In genomic region chr6:145044916-145045574, GRCm38 (mm10) we compare ENCODE assay signal across 13 mouse cellular contexts. TPM values are rescaled to one million over a fixed set of nuclear protein-coding genes. Genes with fewer than 3 reads are reported as not detected.
DNase-seq lines count a peak whose midpoint lies in the region; ATAC-seq lines count a peak whose summit lies in the region.
"Had no signal": no experiment of that assay in that cellular context is flagged by ENCODE, and none has a peak within 500 bp of the region (broad histone marks: within the 10 kb centered on the region; RNA-seq: fewer than 3 reads in every experiment).

No protein-coding gene starts in this region.

- H3K4me3 ChIP-seq in embryonic facial prominence, embryonic 13.5 days, result no peak overlapping the region
- no peak overlapping the region for H3K4me3 ChIP-seq in hindbrain, embryonic 12.5 days
- H3K4me3 ChIP-seq in midbrain, embryonic 15.5 days, result peak overlapping the region; percentile 78
- H3K4me3 ChIP-seq: limb, embryonic 10.5 days had no signal

- H3K9ac ChIP-seq in embryonic facial prominence, embryonic 13.5 days, result 0 out of 2 replicates have a peak overlapping the region, but pooled peaks have one; percentile 21
- peak overlapping the region; percentile 10; the same call in 1 of the 2 replicates for H3K9ac ChIP-seq in hindbrain, embryonic 12.5 days
- H3K9ac ChIP-seq in midbrain, embryonic 15.5 days, result no peak overlapping the region
- H3K9ac ChIP-seq: liver, postnatal 0 days had no signal

- peaks cover 14% of the 10 kb centered on the region for H3K4me1 ChIP-seq in embryonic facial prominence, embryonic 13.5 days
- peaks cover 46% of the 10 kb centered on the region for H3K4me1 ChIP-seq in hindbrain, embryonic 12.5 days
- peaks cover 56% of the 10 kb centered on the region for H3K4me1 ChIP-seq in midbrain, embryonic 15.5 days

- DNase-seq in Muller cell, postnatal 12 days (ENCODE audit: inconsistent ontology term), result peak; percentile 58
- no peak for DNase-seq in kidney, postnatal 36 days
- DNase-seq in ovary, postnatal 36 days (ENCODE audit: low spot score), result no peak
- DNase-seq in liver, result no peak
- DNase-seq: kidney, adult 2 months; liver, postnatal 0 days; right cerebral cortex, postnatal 14 days; thymus, postnatal 14 days had no signal

- 81% methylated on average over 20 of the region's 20 CpGs for WGBS in embryonic facial prominence, embryonic 13.5 days
- 65% methylated on average over 20 of the region's 20 CpGs for WGBS in hindbrain, embryonic 12.5 days
- 52% methylated on average over 20 of the region's 20 CpGs for WGBS in midbrain, embryonic 15.5 days

- H3K27ac ChIP-seq in embryonic facial prominence, embryonic 13.5 days, result no peak overlapping the region
- H3K27ac ChIP-seq in hindbrain, embryonic 12.5 days, result no peak overlapping the region
- peak overlapping the region; percentile 48 for H3K27ac ChIP-seq in midbrain, embryonic 15.5 days
- H3K27ac ChIP-seq: limb, embryonic 10.5 days had no signal

- H3K36me3 ChIP-seq in embryonic facial prominence, embryonic 13.5 days, result no peaks in the 10 kb centered on the region
- H3K36me3 ChIP-seq in hindbrain, embryonic 12.5 days, result no peaks in the 10 kb centered on the region
- H3K36me3 ChIP-seq in midbrain, embryonic 15.5 days (replicated peaks), result no peaks in the 10 kb centered on the region

- no peak for ATAC-seq in embryonic facial prominence, embryonic 13.5 days (ENCODE audit: insufficient number of reproducible peaks, insufficient read depth, low FRiP score, low TSS enrichment, low read depth)
- no peak for ATAC-seq in hindbrain, embryonic 12.5 days (ENCODE audit: low FRiP score)
- no peak for ATAC-seq in midbrain, embryonic 15.5 days (replicated peaks)
- ATAC-seq: liver, postnatal 0 days; Patski had no signal

- H3K4me2 ChIP-seq in embryonic facial prominence, embryonic 13.5 days, result no peak overlapping the region
- peak overlapping the region; percentile 97 for H3K4me2 ChIP-seq in hindbrain, embryonic 12.5 days (replicated peaks)
- H3K4me2 ChIP-seq in midbrain, embryonic 15.5 days, result peak overlapping the region; percentile 94

- H3K27me3 ChIP-seq in embryonic facial prominence, embryonic 13.5 days, result peaks cover 18% of the 10 kb centered on the region
- no peaks in the 10 kb centered on the region for H3K27me3 ChIP-seq in hindbrain, embryonic 12.5 days
- H3K27me3 ChIP-seq in midbrain, embryonic 15.5 days (replicated peaks), result no peaks in the 10 kb centered on the region
- H3K27me3 ChIP-seq: Patski had no signal

- H3K9me3 ChIP-seq in embryonic facial prominence, embryonic 13.5 days, result no peaks in the 10 kb centered on the region
- no peaks in the 10 kb centered on the region for H3K9me3 ChIP-seq in hindbrain, embryonic 12.5 days (replicated peaks)
- H3K9me3 ChIP-seq in midbrain, embryonic 15.5 days, result no peaks in the 10 kb centered on the region
- H3K9me3 ChIP-seq: limb, embryonic 10.5 days had no signal

RNA-seq across cellular contexts. Expression of gene Bcat1, which starts 30.9 kb away (rescaled TPM):
- 23.9 and 32.3 TPM in 2 replicates for polyA plus RNA-seq in embryonic facial prominence, embryonic 13.5 days (2015; fragmentation: Nextera tagmentation; extraction: Ambion mirVana)
- polyA plus RNA-seq in hindbrain, embryonic 12.5 days (2016; fragmentation: Nextera tagmentation; extraction: Ambion mirVana), result 90.5 and 91.5 TPM in 2 replicates
- polyA plus RNA-seq in midbrain, embryonic 15.5 days (2015; fragmentation: Nextera tagmentation; extraction: Ambion mirVana), result 104 and 107 TPM in 2 replicates
